Mouse (Mus musculus): ENCODE results near the gene Map4k2.

GRCm38 (mm10) chr19:6292262-6292661, 48.7 kb upstream of the Map4k2 start:
- TF ChIP-seq CTCF (IDR thresholded peaks at IDR 0.05; ENCODE audit: low read depth, low read length), result no peak
- no peak for TF ChIP-seq POLR2A (IDR thresholded peaks at IDR 0.05; ENCODE audit: insufficient read depth, low read length)
- no peak for TF ChIP-seq EP300 (IDR thresholded peaks at IDR 0.05; ENCODE audit: insufficient read depth, low read depth, low read length)

Measured in ES-Bruce4 (cell line).